Mouse (Mus musculus): ENCODE data around the gene Hcfc2. TPM values are rescaled to one million over a fixed set of nuclear protein-coding genes. Genes with fewer than 3 reads are reported as not detected.

Hcfc2 gene
- polyA plus RNA-seq, 2 experiments from 2014 or later, result 22.7 to 24.9 TPM

DNA sequence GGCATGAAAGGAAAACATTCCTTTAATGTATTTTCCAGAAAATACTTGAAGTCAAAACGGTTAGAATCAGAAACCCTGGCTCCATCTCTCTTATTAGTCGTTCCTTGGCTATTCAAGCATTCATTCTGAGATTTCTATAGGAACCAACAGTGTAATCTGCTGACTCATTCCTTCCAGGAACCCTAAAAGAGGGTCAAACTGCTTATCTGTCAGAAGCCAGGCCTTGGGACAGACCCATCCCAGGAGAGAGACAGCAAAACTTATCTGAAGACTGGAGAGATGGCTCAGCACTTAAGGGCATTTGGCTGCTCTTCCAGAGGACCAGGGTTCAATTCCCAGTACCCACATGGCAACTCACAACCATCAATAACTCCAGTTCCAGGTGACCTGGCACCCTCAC lies 81.1 kb downstream of the Hcfc2 start:
- ATAC-seq, result no peak

- ATAC-seq, result no peak
These were observed 81.9 kb downstream of the Hcfc2 start for GRCm38 (mm10) chr10:82777886-82778285.

GRCm38 (mm10) chr10:82778791-82779549 lies 83.0 kb downstream of the Hcfc2 start:
- peak; percentile 47 for ATAC-seq

GRCm38 (mm10) chr10:82779831-82780230 lies 83.9 kb downstream of the Hcfc2 start:
- ATAC-seq, result peak; percentile 23

DNA sequence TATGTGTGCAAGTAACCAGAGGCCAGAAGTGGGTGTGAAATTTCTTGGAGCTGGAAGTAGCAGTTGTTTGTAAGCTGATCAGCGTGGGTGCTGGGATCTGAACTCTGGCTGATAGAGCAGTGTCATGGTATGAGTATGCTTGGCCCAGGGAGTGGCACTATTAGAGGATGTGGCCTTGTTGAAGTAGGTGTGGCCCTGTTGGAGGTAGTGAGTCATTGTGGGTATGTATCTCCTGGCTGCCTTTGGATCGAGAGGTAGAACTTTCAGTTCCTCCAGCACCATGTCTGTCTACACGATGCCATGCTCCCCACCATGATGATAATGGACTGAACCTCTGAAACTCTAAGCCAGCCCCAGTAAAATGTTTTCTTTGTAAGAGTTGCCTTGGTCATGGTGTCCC lies 84.4 kb downstream of the Hcfc2 start:
- peak; percentile 90 for ATAC-seq

GRCm38 (mm10) chr10:82780816-82781215 lies 84.9 kb downstream of the Hcfc2 start:
- ATAC-seq, result peak; percentile 53

DNA sequence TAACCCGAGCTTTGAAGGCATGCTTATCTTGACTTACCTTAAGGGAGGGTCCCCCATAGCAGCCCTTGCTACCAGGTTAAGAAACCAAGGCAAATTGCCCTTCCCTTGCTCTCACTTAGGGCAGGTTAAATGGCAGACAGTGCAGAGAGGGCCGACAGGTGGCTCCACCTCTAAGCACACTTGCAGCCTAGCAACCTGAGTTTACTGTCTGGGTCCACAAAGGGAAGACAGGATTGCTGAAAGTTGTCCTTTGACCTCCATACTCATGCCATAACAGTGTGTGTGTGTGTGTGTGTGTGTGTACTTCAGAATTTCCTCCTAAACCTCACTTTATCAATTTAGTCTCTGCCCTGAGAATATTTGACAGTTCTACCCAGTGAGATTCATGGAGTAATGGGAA lies 86.5 kb downstream of the Hcfc2 start:
- no peak for ATAC-seq

DNA sequence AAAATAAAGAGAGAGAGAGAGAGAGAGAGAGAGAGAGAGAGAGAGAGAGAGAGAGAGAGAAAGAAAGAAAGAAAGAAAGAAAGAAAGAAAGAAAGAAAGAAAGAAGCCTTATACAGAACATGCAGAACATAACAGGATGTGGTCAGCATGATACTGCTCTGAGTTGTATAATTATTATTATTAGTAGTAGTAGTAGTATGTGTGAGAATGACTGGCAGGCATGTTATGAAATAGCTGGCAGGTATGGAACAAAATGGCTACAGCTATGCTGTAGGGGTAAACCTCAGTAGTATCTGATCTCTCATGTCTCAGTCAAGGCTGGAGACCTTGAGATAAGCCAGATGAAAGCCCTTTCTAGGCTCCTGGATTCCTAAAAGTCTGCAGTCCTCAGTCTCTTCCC lies 93.2 kb downstream of the Hcfc2 start:
- ATAC-seq, result peak; percentile 71

GRCm38 (mm10) chr10:82790504-82790903 lies 94.5 kb downstream of the Hcfc2 start:
- no peak for ATAC-seq

GRCm38 (mm10) chr10:82791713-82792112 lies 95.8 kb downstream of the Hcfc2 start:
- no peak for ATAC-seq

Other genes with a start within 250 kb of the Hcfc2 start
- 1 to 10 TPM in 1 of 2 experiments, not detected in 1; 1.2 TPM for gene Gm1553, start 203.5 kb upstream of the Hcfc2 start, polyA plus RNA-seq (2017; shearing (Covaris generic))
- gene 1190007I07Rik, start 72.9 kb upstream of the Hcfc2 start, polyA plus RNA-seq (2017; shearing (Covaris generic)), result 10 to 100 TPM; 22.2 to 27.0 TPM
- 10 to 100 TPM; 23.4 to 40.3 TPM for gene Tdg, start 66.3 kb upstream of the Hcfc2 start, polyA plus RNA-seq (2017; shearing (Covaris generic))
- gene Glt8d2, start 5.5 kb upstream of the Hcfc2 start, polyA plus RNA-seq (2017; shearing (Covaris generic)), result 1 to 10 TPM; 2.1 to 2.9 TPM
- gene Nfyb, start 68.0 kb downstream of the Hcfc2 start, polyA plus RNA-seq (2017; shearing (Covaris generic)), result 10 to 100 TPM; 72.3 to 84.2 TPM
- gene Txnrd1, start 137.8 kb downstream of the Hcfc2 start, polyA plus RNA-seq (2017; shearing (Covaris generic)), result 10 to 100 TPM; 17.5 to 20.6 TPM
- gene Eid3, start 170.5 kb downstream of the Hcfc2 start, polyA plus RNA-seq (2017; shearing (Covaris generic)), result under 1 TPM; 0.58 to 0.98 TPM